Mouse (Mus musculus): Measurements from ENCODE around the gene Sox2.
A peak's percentile ranks its signal among the peaks of the same experiment; 100 is the strongest.

The Sox2 gene

GRCm38 (mm10) chr3:34646169-34646568 lies 4.0 kb upstream of the Sox2 start:
- DNase-seq, result no peak

DNA sequence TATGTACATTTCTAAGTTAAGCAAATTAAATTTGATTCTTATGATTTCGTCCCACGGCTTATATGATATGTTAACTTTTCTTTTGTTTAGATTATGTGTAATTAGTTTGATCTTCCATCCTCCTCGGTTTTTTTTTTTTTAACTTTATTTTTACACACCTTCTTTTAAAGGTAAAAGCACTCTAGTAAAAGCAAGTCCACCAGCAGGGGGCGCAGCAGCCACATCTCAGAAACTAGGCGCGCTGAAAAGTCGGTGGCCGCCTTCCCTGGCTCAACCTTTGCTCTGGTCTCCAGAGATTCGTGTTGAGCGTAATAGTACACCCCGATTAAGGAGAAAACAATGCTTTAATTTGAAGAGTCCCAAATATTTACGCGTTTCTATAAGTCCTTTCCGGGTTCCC lies 2.5 kb upstream of the Sox2 start:
- DNase-seq, result peak; percentile 73

- no peak for DNase-seq
Observed at GRCm38 (mm10) chr3:34648105-34648832, 1.9 kb upstream of the Sox2 start.

GRCm38 (mm10) chr3:34648833-34649719 lies 1.1 kb upstream of the Sox2 start:
- no peak for DNase-seq

GRCm38 (mm10) chr3:34650621-34651361 lies 586 bp downstream of the Sox2 start:
- no peak for DNase-seq

DNA sequence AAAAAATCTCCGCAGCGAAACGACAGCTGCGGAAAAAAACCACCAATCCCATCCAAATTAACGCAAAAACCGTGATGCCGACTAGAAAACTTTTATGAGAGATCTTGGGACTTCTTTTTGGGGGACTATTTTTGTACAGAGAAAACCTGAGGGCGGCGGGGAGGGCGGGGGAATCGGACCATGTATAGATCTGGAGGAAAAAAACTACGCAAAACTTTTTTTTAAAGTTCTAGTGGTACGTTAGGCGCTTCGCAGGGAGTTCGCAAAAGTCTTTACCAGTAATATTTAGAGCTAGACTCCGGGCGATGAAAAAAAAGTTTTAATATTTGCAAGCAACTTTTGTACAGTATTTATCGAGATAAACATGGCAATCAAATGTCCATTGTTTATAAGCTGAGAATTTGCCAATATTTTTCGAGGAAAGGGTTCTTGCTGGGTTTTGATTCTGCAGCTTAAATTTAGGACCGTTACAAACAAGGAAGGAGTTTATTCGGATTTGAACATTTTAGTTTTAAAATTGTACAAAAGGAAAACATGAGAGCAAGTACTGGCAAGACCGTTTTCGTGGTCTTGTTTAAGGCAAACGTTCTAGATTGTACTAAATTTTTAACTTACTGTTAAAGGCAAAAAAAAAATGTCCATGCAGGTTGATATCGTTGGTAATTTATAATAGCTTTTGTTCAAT lies 1.4 kb downstream of the Sox2 start:
- no peak for DNase-seq

DNA sequence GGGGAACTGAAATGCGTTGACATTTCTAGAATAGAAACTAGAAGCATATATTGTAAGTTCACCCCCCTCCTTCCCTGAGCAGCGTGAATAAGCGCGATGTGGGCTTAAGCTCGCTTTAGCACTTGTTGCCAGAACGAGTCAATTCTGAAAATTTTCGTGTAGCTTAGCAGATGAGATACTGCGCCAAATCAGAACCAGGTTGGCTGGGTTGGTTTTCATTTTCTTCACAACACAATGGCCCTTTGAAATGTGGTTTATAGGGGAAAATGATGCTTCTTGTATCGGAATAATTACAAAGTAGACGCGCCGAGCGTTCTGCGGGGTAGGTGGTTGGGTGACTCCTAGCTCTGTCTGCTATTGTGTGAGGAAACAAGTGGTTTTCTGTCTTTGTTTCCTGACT lies 2.4 kb downstream of the Sox2 start:
- no peak for DNase-seq

GRCm38 (mm10) chr3:34653235-34653976 lies 3.2 kb downstream of the Sox2 start:
- no peak for DNase-seq

DNA sequence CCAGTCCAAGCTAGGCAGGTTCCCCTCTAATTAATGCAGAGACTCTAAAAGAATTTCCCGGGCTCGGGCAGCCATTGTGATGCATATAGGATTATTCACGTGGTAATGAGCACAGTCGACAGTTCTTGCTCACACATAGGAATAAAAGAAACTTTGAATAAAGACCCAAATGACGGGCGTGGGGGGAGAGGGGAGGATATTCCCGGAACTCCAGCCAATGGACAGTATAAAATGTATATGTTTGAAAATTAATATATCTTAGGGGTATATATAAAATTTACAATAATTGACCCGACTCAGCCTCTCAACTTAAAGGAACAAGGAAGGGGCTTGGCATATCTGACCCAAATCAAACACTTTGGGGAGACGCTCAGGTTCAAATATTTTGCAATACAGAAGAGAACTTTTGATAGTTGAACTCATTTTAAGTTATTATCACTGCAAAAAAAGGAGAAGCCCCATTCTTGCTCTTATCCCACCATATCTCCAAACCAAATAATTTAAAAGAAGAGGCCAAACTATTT lies 3.8 kb downstream of the Sox2 start:
- DNase-seq, result no peak

- DNase-seq, result no peak
Observed at GRCm38 (mm10) chr3:34654781-34655180, 4.6 kb downstream of the Sox2 start.

- DNase-seq, result no peak
Observed at GRCm38 (mm10) chr3:34655311-34656075, 5.3 kb downstream of the Sox2 start.

GRCm38 (mm10) chr3:34656153-34656552 lies 5.9 kb downstream of the Sox2 start:
- DNase-seq, result no peak

GRCm38 (mm10) chr3:34656813-34657700 lies 6.9 kb downstream of the Sox2 start:
- no peak for DNase-seq

DNA sequence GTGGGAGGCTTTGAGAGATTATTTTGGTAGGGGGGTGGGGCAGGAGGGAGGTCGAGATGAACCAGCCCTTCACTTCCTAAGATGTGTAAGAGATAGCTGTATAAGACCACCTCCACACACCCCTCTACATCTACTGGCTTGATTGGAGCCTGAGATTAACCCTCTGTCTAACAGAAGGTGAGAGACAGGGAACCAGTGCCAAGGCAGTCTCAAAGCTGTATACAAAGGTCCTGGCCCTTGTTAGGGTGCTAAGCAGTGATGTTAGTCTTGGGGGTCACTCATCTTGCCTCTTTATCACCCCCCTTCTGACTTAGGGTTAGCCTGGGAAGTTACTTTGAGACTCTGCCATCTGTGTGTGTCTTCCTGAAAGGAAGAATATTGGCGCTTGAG lies 7.5 kb downstream of the Sox2 start:
- no peak for DNase-seq

DNA sequence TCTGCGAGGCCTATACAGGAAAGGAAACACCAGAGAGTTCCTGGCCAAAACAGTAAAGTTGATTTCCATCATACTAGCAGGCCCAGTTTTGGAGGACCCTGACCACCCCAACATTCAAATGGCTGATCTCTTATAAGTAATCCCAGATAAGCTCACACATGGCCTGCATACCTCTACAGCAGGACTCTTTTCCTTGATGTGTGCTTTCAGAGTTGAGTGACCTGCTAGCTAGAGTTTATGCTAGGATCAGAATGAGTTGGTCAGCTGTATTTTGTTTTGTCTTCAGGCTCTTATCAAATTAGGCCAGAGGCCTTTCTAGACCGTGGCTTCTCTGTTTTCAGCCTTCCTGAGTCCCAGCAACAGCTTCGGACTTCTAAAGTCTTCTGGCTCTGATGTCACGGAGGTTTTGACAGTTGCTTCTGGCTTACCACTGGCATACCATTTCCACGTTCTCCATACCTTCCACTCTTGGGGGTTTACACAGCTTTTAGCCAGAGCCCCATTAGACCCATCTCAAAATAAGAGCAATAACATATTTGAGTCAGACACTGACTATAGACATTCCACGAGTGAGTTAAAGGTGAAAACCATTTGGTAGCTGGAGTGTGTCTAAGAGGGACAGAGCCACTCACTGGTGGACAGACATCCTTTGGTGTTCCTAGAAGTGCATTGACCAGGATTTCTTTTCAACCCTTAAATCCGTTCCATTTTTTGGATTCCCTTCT lies 8.2 kb downstream of the Sox2 start:
- no peak for DNase-seq

GRCm38 (mm10) chr3:34658966-34659535 lies 8.8 kb downstream of the Sox2 start:
- no peak for DNase-seq

DNA sequence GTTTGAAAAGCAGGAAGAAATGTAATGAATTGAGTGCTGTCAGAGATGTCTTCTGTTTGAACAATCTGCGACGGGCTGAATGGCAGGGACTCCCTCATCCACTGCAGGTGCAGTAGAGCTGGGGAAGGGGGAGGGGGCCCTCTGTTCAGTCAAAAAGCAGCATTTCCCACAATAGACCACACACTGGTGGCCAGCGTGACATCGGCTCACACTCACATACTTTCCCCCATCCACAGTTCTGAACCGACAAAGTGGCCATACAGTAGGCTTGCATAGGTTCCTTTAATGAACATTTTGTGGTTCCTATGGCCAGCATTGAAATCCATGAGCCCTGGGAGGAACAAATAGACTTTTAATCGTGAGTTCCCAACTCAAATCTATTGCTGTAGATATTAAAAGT lies 9.7 kb downstream of the Sox2 start:
- no peak for DNase-seq

DNA sequence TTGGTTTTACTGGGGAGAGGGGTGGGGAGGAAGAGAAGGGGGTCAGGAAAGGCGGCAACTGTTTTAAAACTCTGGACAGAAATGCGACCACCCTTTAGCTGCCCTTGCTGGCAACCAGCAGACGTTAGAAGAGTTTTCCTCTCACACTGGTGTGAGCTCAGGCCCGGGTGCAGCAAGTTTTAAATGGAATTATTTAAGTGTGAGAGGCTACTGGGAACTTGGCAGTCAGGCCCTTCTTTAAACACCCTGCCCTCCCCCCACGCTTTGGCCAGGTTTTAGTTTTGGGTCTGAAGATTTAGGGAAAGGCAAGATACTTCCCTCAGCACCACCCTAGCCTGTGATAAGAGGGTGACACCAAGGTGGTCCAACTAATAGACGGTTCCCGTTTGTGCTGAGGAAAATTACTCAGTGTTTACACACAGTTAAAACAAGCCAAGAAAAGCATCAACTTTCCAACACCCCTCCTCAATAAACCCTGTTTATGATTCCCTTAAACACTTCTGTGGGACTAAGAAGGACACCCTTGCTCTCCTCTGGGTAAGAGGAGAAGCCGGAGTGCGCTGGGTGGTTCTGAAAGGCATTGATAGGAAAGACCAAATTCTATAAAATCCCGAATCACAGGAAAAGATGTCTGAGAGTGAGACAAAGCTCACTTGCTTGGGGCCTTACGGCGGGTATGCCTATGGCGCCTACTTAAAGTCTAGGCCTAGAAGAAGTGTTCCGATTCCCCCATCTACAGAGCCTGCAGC lies 10.5 kb downstream of the Sox2 start:
- DNase-seq, result no peak

Data from right cerebral cortex, postnatal 25 days (tissue).